Mouse (Mus musculus) monocyte, adult 2 months (primary cell): Measurements from ENCODE around the gene Plekhm1.
"Not testable (repeated sequence)": the region's sequence is repeated elsewhere in the genome, so short reads cannot be mapped to it uniquely, and the experiment has no call there.

Source experiments
- DNase-seq, 2 experiments: peaks; one replicate each; pipeline ENCODE4 v3.0.0; 2022; ENCODE audit warnings: low spot score in 2 of 2, low read depth in 1 of 2

The Plekhm1 gene

DNA sequence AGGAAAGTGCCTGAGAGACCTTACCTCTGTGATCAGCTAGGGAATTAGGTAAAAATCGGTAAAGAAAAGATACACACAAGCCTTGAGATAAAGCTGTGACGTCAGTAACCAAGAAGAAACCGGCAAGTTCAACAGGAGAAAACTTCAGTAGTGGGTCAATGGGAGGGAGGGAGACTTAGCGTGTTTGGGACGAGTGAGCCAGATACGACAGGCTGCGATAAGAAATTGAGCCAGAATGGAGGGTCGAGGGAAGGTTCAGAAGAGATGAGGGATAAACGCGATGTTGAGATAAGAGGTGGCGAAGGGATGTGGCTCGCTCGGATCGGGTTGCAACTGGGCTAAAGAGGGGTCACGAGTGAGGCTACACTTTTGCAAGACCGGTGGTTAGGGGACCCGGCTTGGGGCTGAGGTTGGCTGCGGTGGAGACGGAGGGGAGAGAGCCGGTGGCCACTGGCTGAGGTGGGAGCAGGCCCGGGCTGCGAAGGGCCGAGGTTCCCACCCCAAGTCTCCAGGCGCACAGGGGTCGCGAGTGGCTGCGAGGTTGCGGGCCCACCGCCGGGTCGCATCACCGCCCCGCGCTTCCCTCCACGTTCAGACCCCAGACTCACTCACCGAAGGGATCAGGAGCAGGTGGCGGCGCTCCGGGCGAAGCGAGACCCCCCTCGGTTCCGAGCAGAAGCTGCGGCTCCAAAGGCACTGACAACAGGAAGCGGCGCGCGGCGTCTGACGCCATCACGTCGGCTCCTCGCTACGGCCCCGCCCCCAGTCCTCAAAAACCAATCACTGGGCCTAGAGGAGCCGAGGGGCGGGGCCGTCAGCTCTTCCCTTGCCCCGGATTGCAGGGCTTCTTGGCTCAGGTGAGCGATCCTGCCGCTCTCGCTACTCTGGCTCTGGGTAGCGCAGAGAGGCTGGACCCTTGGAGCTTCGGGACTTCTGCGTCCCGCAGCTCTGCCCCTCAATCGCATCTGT lies at the start of gene Plekhm1:
TSS of gene Plekhm1 (minus strand) at position 707 of the 969 bp plus-strand sequence.
- peak; percentile 79 to 91 for DNase-seq

DNA sequence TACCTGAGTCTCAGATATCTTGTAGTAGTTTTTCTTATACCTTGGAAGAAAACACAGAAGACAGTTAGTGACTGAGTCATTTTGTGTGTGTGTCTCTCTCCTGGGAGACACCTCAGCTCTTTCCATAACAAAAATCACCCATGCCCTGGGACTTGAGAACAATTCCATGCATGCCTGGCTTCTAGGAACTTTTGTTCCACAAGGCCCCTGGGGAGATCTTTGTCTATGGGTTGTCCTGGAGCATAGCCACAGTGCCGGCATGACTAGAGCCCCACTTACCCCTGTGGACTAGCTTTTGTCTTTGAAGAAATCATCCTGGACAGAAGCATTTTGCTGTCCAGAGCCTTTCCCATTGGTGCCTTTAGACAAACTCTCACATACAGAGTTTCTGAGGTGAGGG lies 38.6 kb upstream of the Plekhm1 start:
- DNase-seq = not testable (repeated sequence)

DNA sequence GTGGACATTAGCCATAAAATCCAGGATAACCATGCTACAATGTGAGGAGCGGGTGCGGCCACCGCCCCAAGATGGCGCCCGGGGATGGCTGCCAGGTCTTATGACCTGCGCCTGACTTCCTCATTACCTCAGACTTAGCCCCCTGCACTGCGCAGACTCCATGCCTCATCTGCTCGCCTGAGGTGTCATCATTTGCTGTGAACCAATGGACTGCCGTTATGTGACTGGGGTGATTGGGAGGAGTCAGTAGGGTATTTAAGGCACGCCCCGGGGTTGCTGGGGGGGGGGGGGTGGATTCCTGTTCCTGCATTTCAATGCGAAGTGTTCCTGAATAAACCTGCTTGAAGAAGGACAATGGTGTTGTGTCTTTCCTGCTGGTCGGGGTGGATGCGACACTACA lies 37.2 kb upstream of the Plekhm1 start:
- not testable (repeated sequence) for DNase-seq

DNA sequence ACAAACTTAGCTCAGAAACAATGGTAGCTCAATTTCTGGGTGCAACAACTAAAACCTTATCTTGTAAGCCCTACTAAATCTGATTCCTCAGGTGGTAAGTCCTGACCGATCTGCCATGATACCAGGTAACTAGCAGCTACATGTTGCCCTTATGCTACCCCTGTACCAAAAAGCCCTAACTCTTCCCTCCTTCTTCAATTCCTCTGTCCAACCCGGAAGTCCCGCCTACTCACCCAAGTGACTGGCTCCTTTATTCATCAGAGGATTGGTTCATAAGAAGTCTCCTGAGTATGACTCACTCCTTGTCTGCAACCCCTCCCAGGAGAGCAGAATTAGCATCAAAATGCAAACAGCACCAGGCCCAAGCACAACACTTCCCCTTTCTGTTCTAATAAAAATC lies 31.2 kb upstream of the Plekhm1 start:
- DNase-seq = peak; percentile 40 to 53

DNA sequence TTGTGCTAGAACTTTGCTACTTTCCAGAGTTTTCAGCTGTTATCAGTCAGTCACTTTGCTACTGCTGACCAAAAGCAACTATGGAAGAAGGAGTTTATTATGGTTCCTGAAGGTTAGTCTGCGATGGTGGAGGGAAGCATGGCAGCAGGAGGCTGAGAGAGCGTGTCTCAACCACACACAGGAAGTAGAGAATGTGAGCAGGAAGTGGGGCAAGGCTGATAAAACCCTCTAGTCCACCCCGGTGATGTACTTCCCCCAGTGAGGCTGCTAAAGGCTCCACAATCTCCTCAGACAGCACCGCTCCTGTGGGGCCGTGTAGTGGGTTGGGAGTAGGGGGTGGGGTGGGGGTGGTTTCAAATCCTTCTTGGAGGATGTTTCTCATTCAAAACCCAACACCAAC lies 23.8 kb upstream of the Plekhm1 start:
- DNase-seq = no peak

DNA sequence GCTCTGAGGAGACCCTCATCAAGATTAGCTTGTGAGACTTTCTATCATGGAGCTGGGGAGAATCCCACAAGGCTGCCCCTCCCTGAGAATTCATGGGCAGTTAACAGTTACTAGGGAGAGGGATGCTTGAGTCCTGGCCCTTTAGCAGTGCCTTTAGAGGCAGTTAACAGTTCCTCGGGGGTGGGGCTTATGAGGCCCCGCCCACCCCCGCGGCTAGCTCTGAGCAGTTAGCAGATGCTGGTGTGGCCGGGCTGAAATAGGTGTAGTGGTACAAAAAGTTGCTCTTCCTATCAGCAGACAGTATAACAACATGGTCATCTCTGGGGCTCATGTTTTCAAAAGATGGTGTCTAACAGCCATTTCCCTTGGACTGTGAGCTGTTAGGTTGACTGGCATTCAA lies 12.5 kb upstream of the Plekhm1 start:
- DNase-seq = no peak

DNA sequence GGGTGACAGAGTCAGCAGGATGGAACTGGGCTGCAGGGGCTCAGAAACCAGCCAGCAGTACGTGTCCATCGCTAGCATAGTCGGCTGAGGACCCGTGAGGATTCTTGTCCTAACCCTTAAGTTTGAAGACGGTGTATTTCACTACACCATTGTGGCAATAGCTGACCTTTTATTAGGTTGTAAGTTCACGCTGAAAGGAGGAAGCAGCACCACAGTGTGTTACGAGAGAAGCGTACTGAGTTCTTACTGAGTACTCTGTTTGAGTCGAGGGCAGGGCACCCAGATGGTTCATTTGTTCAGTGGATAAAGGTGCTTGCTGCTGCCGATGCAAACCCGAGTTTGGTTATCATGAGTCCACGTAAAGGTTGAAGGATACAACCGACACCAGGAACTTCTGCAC lies 7.2 kb upstream of the Plekhm1 start:
- no peak for DNase-seq

DNA sequence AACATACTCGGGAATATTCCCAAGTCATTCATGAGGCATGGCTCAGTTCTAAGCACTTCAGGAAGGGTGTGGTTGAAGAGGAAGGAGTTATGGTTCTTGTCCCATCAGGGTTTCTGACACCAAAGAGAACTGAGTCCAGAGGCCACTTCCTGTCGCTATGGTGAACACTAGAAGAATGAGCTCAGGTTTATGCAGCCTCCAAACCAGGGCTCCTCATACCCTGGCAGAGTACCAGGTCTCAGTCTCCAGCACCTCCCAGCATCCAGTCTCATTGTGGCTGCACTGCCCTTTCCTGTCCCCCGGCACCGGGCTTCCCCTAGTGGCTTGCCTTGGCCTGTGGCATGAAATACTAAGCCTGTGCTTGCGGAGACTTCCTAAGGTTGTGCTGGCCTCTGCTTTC lies 6.7 kb upstream of the Plekhm1 start:
- DNase-seq = peak in 1 of 2 experiments; percentile 21

DNA sequence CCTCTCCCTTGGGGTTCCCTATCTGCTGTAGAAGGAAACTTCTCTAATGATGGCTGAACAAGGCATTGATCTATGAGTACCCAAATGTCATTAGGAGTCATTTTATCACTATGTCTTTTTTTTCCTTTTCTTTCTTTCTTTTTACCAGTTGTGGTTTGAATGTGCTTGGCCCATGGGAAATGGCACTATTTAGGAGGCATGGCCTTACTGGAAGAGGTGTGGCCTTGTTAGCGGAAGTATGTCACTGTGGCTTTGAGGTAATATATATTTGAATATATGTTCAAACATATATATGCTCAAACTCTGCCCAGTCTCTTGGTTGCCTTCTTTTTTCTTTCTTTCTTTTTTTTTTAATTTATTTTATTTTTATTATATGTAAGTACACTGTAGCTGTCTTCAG lies 1.0 kb upstream of the Plekhm1 start:
- DNase-seq = no peak

DNA sequence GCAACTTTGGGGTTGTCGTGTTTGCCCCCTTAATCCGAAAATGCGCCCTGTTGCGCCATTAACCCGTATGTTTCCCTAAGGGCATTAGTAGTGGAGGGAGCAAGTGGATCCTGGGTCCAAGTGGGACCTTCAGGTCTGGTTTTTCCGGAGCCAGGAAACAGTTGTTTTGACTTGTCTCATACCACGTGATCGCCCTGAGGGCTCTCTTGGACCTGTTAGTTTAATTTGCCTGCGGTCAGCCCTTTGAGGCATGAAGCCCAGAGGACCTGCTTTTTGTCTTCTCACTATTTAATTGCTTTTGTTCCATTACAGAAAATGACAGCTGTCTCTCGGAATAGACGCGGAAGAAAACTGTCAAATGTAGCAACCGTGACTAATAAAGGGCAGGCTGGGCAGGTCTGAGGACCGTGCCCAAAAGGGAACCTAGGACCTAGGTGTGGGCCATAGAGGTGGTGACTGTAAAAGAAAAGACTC lies 500 bp upstream of the Plekhm1 start:
- no peak for DNase-seq

DNA sequence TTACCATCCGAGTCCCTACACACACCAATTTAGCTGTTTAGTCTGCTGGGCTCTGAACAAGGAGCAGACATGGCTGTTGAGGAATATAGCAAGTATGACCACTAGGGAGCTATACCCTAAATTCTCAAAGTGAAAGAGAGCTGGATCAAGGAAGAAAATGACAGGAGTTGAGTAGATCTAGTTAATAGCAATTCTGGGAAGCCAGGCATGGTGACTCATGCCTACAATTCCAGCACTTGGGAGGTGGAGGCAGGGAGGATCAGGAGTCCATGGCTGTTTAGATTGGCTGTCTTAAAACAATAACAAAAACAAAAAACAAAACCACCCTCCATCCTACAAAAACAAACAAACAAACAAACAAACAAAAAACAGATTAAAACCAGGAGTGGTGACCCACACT lies 1.2 kb downstream of the Plekhm1 start:
- DNase-seq = no peak

DNA sequence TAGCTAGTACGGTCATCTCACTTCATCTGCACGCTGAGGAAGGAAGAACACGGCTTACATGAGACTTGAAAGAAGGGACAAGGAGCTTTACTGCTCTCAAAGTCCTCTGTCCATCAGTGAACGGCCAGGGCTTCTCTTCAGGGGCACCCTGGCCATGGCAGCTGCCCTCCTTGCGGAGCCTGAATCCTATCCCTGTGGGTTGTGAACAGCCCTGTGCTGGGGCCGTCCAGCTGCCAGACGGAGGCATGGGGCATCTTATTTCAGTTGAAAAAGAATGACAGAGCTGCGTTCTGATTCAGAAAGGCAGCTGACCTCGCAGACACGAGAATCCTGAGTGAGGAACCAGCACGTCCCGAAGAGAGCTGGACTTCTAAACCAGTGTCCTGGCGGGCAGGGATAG lies 3.6 kb downstream of the Plekhm1 start:
- DNase-seq = no peak

DNA sequence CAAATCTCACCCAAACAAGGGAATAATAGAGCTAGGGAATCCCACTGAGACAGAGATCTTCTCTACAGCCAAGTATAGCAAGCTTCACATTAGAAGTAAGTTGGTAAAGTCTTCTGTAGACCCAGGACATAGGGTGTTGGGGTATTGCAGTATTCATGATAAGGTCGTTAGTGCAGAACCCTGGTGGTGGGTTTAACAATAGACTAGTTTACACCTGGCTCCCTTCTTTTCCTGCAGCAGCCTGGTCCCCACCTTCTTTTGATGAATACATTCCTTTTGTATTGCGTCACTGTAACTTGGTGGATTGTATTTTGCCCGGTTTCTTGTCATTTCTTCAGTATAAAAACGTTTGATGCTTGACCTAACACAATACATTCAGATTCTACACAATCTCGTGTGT lies 5.4 kb downstream of the Plekhm1 start:
- DNase-seq = not testable (repeated sequence)

DNA sequence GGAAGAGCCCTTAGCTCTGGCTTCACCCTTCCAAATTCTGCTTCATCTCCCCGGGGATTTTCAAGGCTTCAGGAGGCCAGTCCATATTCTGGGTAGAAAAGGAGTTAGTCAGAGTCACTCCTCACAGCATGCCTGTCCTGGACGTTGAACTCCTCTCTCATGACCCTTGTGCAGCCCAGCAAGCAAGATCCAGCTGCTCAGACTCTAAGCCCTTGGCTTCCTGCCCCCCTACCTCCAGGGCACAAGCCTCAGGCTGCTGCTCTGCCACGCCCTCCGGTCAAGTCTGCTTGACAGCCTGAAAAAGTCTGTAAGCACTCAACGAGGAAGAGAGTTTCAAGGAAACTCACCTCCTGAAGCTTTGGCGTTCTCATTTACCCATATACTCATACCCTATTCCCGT lies 5.9 kb downstream of the Plekhm1 start:
- DNase-seq = no peak

DNA sequence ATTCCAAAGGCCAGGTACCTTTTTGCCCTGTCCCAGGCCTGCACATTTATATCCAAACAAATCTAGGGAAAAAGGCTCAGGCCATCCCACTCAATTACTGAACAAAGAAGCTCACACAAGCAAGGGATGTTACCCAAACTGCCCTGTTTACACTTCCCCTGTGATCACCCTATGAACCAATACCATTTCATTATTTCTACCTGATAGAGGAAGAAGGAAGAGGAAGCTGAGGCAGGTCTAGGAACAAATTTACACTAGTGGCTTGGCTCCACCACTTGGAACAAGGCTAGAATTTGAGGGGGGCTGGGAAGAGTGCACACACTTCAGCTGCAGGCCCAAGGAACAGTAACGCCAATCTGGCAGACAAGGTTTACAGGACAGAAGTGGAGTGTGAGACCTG lies 6.7 kb downstream of the Plekhm1 start:
- no peak for DNase-seq

DNA sequence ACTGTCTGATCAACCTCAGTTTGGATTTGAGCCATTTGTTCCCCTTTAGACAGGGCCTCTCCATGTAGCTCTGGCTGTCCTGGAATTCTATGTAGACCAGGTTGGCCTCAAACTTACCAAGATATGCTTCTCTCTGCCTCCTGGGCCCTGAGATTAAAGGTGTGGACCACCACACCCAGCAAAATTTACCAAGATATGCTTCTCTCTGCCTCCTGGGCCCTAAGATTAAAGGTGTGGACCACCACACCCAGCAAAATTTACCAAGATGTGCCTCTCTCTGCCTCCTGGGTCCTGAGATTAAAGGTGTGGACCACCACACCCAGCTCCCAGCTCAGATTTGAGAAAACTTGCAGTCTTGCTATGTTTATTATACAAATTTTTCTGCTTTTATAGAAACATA lies 7.9 kb downstream of the Plekhm1 start:
- no peak for DNase-seq

DNA sequence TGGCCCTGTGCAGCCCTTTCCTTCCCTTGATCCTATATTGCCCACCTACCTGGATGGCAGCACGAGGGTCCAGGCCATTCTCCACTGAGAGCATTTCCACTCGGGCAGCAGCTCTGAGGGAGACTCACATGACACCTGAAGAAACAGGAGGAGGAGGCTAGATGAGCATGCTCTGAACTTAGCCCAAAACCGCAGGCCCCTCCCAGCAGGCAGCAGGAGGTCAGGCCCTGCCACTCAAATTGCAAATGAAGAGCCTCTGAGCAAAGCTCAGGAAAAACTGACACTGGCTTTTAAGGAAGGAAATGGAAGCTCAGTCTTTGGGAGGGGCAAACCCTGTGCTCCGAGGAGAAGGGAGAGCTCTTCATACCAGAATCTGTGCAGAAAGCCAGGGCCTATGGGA lies 8.7 kb downstream of the Plekhm1 start:
- DNase-seq = no peak

DNA sequence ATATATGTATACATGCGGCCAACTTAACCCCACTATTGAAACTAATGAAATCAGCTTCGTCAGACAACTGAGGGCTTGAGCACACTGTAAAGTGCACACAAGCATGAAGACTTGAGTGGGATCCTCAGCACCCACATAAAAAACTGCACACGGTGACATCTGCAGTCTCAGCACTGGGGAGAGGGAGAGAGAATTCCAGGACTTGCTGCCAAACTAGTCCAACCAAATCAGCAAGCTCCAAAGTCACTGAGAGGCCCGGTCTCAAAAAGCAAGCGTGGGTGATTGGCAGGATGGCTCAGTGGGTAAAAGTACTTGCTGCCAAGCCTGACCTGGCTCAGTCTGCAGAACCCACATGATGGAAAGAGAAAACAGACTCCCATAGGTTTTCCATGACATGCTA lies 9.7 kb downstream of the Plekhm1 start:
- no peak for DNase-seq

DNA sequence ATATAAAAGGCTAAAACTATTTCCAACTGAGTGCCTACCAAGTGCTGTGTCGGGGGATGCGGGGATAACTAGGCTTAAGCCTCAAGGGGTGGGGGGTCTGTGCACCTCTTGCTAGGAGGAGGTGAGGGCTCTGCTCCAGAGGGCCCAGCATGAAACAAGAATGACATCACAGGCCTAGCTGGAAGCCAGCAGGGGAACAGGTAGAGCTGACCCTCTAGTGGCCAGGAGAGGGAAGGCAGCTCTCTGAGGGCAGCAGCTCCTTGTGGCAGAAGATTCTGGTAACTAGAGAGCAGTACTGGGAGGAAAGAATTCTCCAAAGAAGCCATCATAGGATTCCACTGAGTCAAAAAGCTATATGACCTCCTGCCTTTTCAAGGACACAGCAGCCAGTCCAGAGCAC lies 10.3 kb downstream of the Plekhm1 start:
- no peak for DNase-seq

DNA sequence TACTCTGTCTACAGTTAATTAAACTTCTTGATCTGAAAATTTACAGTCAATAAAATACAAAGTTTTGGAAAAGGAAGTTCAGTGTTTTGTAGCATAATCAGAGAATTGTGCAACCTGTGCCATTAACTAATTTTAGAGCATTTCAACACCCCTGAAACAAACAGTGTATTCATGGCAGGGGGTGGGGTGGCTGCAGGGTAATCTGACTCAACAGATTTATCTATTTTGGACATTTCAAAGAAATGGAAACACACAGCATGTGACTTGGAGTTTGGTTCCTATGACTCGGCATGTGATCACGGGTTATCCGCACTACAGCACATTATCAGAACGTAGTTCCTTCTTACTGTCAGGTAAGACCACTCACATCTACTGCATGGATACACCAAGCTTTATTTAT lies 12.5 kb downstream of the Plekhm1 start:
- peak; percentile 58 for DNase-seq

DNA sequence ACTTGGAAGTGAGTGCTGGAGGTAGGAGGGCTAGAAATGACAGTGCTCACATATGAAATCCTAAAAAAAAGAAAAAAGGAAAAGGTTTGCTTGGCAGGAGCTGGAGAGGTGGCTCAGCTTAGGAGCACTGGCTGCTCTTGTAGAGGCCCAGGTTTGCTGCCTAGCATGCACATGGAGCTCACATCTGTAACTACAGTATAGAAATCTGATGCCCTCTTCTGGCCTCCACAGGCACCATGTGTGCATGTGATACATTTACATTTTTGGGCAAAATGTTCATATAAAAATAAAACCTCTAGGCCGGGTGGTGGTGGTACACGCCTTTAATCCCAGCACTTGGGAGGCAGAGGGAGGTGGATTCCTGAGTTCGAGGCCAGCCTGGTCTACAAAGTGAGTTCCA lies 13.4 kb downstream of the Plekhm1 start:
- no peak for DNase-seq

DNA sequence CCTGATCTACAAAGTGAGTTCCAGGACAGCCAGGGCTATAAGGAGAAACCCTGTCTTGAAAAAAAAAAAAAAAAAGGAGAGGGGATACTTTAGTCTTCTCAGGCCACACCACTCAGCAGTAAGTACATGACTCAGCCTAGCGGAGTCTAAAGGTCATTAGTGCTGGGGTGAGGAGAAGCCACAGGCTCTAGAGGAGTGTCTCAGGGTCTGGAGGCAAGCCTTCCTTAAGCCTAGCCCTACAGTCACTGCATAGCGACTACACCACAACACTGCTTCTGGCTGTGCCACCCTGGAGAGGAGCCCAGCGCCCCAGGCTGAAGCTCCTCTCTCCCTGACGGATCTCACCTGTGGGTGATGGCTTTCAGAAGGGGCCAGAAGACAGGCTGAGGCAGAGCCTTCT lies 15.8 kb downstream of the Plekhm1 start:
- no peak for DNase-seq

DNA sequence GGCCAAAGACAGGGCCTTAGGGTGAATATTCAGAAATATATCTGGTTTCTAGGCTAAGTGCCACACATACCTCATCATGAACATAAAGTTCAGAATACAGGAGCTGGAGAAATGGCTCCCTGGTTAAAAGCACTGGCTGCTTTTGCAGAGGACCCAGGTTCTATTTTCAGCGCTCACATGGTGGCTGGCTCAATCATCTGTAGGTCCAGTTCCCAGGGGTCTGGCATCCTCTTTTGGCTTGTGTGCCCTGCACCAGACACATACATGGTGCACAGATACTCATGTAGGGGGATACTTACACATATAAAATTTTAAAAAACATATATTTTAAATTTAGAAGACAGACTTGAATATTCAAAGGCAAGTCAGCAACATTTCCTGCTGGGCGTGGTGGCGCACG lies 16.3 kb downstream of the Plekhm1 start:
- no peak for DNase-seq
